7 mouse cellular contexts compared by ENCODE assay signal in genomic region chr11:115382891-115383290, GRCm38 (mm10). TPM values are rescaled to one million over a fixed set of nuclear protein-coding genes. Genes with fewer than 3 reads are reported as not detected.
DNase-seq lines count a peak whose midpoint lies in the region; ATAC-seq and TF ChIP-seq lines count a peak whose summit lies in the region.

No protein-coding gene starts in this region.

- peaks cover 48% of the 10 kb centered on the region for H3K4me1 ChIP-seq in E14TG2a.4 (replicated peaks; ENCODE audit: low read depth, low read length)
- H3K4me1 ChIP-seq in forebrain, embryonic 16.5 days (replicated peaks; ENCODE audit: control insufficient read depth, insufficient read depth, low read length) = peaks cover 30% of the 10 kb centered on the region
- no peaks in the 10 kb centered on the region; a peak in 1 of 4 replicates for H3K4me1 ChIP-seq in liver, embryonic 14.5 days (replicated peaks; ENCODE audit: control insufficient read depth in 2 of 2, insufficient read depth in 2 of 2, low read length in 1 of 2)

- peak overlapping the region; percentile 97 for H3K9ac ChIP-seq in forebrain, embryonic 16.5 days (replicated peaks; ENCODE audit: low read depth, low read length)
- H3K9ac ChIP-seq in liver, embryonic 14.5 days (replicated peaks) = no peak overlapping the region

- peak; percentile 64 for DNase-seq in 3T3-L1 (ENCODE audit: low read depth, low spot score)
- DNase-seq in liver, embryonic 14.5 days (ENCODE audit: low read depth in 3 of 3, low spot score in 3 of 3) = no peak
- DNase-seq in natural killer cell, adult 2 months (ENCODE audit: low spot score in 2 of 2) = no peak
- no peak for DNase-seq in layer of hippocampus, postnatal 14 days (ENCODE audit: low spot score in 2 of 2)
- DNase-seq in right cerebral cortex, adult 18-20 months = no peak

- H3K27me3 ChIP-seq in E14TG2a.4 (ENCODE audit: insufficient read depth, low read length) = peaks cover 27% of the 10 kb centered on the region
- H3K27me3 ChIP-seq in forebrain, embryonic 16.5 days (replicated peaks; ENCODE audit: control insufficient read depth, insufficient read depth, low read length) = no peaks in the 10 kb centered on the region
- peaks cover 41% of the 10 kb centered on the region for H3K27me3 ChIP-seq in liver, embryonic 14.5 days (ENCODE audit: control insufficient read depth, insufficient read depth, low read length)

- no peaks in the 10 kb centered on the region for H3K9me3 ChIP-seq in E14TG2a.4 (ENCODE audit: low read length)
- H3K9me3 ChIP-seq in forebrain, embryonic 16.5 days (ENCODE audit: control insufficient read depth, low read length) = no peaks in the 10 kb centered on the region
- H3K9me3 ChIP-seq in liver, embryonic 14.5 days (ENCODE audit: control insufficient read depth, low read length) = no peaks in the 10 kb centered on the region

- no peak for ATAC-seq in forebrain, embryonic 16.5 days
- no peak for ATAC-seq in liver, embryonic 14.5 days (ENCODE audit: insufficient read depth)

- no peaks in the 10 kb centered on the region for H3K36me3 ChIP-seq in E14TG2a.4 (ENCODE audit: insufficient read depth, low read length)
- no peaks in the 10 kb centered on the region for H3K36me3 ChIP-seq in forebrain, embryonic 16.5 days (ENCODE audit: control insufficient read depth, insufficient read depth)
- no peaks in the 10 kb centered on the region for H3K36me3 ChIP-seq in liver, embryonic 14.5 days (replicated peaks; ENCODE audit: control insufficient read depth, insufficient read depth, low read depth)

- TF ChIP-seq CTCF in E14TG2a.4 (conservative IDR thresholded peaks at IDR 0.05; ENCODE audit: low read length) = no peak
- no peak for TF ChIP-seq CTCF in liver, embryonic 14.5 days (IDR thresholded peaks at IDR 0.05; ENCODE audit: low read depth)

- H3K4me2 ChIP-seq in forebrain, embryonic 16.5 days (ENCODE audit: low read length) = peak overlapping the region; percentile 79
- H3K4me2 ChIP-seq in liver, embryonic 14.5 days (ENCODE audit: low read depth) = peak overlapping the region; percentile 44; the same call in 1 of the 2 replicates

- peak overlapping the region; percentile 93 for H3K4me3 ChIP-seq in E14TG2a.4 (replicated peaks; ENCODE audit: low read length)
- H3K4me3 ChIP-seq in forebrain, embryonic 16.5 days (replicated peaks; ENCODE audit: low read length) = peak overlapping the region; percentile 89
- H3K4me3 ChIP-seq in liver, embryonic 14.5 days (ENCODE audit: insufficient read depth in 1 of 2, low read depth in 2 of 2, low read length in 2 of 2) = no peak overlapping the region

- peak overlapping the region; percentile 68 for H3K27ac ChIP-seq in forebrain, embryonic 16.5 days (ENCODE audit: low read length)
- no peak overlapping the region for H3K27ac ChIP-seq in liver, embryonic 14.5 days

- WGBS in forebrain, embryonic 16.5 days = 5% methylated on average over 5 of the region's 5 CpGs
- WGBS in liver, embryonic 14.5 days (ENCODE audit: insufficient replicate concordance) = 30% methylated on average over 5 of the region's 5 CpGs

- TF ChIP-seq EP300 in liver, embryonic 14.5 days (IDR thresholded peaks at IDR 0.05; ENCODE audit: low read depth) = no peak

RNA-seq across cellular contexts. Expression of gene Cdr2l, which starts 1.2 kb away (rescaled TPM):
- polyA plus RNA-seq in forebrain, embryonic 16.5 days (2015; fragmentation: Nextera tagmentation; extraction: Ambion mirVana) = 16.8 and 18.3 TPM in 2 replicates
- polyA plus RNA-seq in liver, embryonic 14.5 days (2012; rRNA removed) = 1.5 and 1.7 TPM in 2 replicates
- polyA plus RNA-seq in liver, embryonic 14.5 days (2014; fragmentation: Nextera tagmentation; extraction: Ambion mirVana) = 0.86 and 1.0 TPM in 2 replicates
- total RNA-seq in layer of hippocampus, postnatal 14 days (2021) = 10 to 100 TPM; 18.6 to 21.3 TPM

RNA-seq across cellular contexts. Expression of gene Hid1, which starts 15.3 kb away (rescaled TPM):
- polyA plus RNA-seq in forebrain, embryonic 16.5 days (2015; fragmentation: Nextera tagmentation; extraction: Ambion mirVana) = 46.6 and 58.2 TPM in 2 replicates
- polyA plus RNA-seq in liver, embryonic 14.5 days (2012; rRNA removed) = 0.54 and 0.59 TPM in 2 replicates
- 0.50 and 0.86 TPM in 2 replicates for polyA plus RNA-seq in liver, embryonic 14.5 days (2014; fragmentation: Nextera tagmentation; extraction: Ambion mirVana)
- total RNA-seq in layer of hippocampus, postnatal 14 days (2021) = 10 to 100 TPM; 90.0 to 94.3 TPM

RNA-seq across cellular contexts. Expression of gene Mrpl58, which starts 20.7 kb away (rescaled TPM):
- polyA plus RNA-seq in forebrain, embryonic 16.5 days (2015; fragmentation: Nextera tagmentation; extraction: Ambion mirVana) = 158 and 176 TPM in 2 replicates
- 37.8 and 49.2 TPM in 2 replicates for polyA plus RNA-seq in liver, embryonic 14.5 days (2012; rRNA removed)
- polyA plus RNA-seq in liver, embryonic 14.5 days (2014; fragmentation: Nextera tagmentation; extraction: Ambion mirVana) = 86.5 and 90.7 TPM in 2 replicates
- 10 to 100 TPM; 95.7 to 96.6 TPM for total RNA-seq in layer of hippocampus, postnatal 14 days (2021)

RNA-seq across cellular contexts. Expression of gene Atp5h, which starts 36.9 kb away (rescaled TPM):
- polyA plus RNA-seq in forebrain, embryonic 16.5 days (2015; fragmentation: Nextera tagmentation; extraction: Ambion mirVana) = 641 and 688 TPM in 2 replicates
- polyA plus RNA-seq in liver, embryonic 14.5 days (2012; rRNA removed) = 212 and 334 TPM in 2 replicates
- 616 and 620 TPM in 2 replicates for polyA plus RNA-seq in liver, embryonic 14.5 days (2014; fragmentation: Nextera tagmentation; extraction: Ambion mirVana)
- total RNA-seq in layer of hippocampus, postnatal 14 days (2021) = 100 to 1,000 TPM; 440 to 460 TPM

RNA-seq across cellular contexts. Expression of gene Kctd2, which starts 37.0 kb away (rescaled TPM):
- 18.9 and 20.2 TPM in 2 replicates for polyA plus RNA-seq in forebrain, embryonic 16.5 days (2015; fragmentation: Nextera tagmentation; extraction: Ambion mirVana)
- 5.3 and 5.8 TPM in 2 replicates for polyA plus RNA-seq in liver, embryonic 14.5 days (2012; rRNA removed)
- polyA plus RNA-seq in liver, embryonic 14.5 days (2014; fragmentation: Nextera tagmentation; extraction: Ambion mirVana) = 5.2 and 5.6 TPM in 2 replicates
- total RNA-seq in layer of hippocampus, postnatal 14 days (2021) = 10 to 100 TPM; 59.0 to 68.3 TPM

Comparison
In these comparisons a context has a peak if more than half of its experiments do, and no peak if none do; other contexts are left out.
1. H3K4me3 ChIP-seq: peak in E14TG2a.4 (single experiment) and forebrain, embryonic 16.5 days (single experiment); none in liver, embryonic 14.5 days (0 of 2).
2. RNA of gene Hid1, which starts 15.3 kb away (polyA plus RNA-seq): 46.6 to 58.2 TPM in forebrain, embryonic 16.5 days; 0.50 to 0.86 TPM in liver, embryonic 14.5 days; every median in the first group is over 10 times any median in the second.